Mouse (Mus musculus): ENCODE results near the gene Fbxl2. TPM values are rescaled to one million over a fixed set of nuclear protein-coding genes. Genes with fewer than 3 reads are reported as not detected.

The Fbxl2 gene
- polyA plus RNA-seq (2017; shearing (Covaris generic)) = 3.9 TPM

GRCm38 (mm10) chr9:114046028-114046427 is at the start of gene Fbxl2:
Gene Fbxl2 (minus strand): TSS chr9:114046191.

GRCm38 (mm10) chr9:114057090-114057796 is 11.3 kb upstream of the Fbxl2 start, which contains the start of gene Susd5:
Gene Susd5 (plus strand): TSS chr9:114057140.

DNA sequence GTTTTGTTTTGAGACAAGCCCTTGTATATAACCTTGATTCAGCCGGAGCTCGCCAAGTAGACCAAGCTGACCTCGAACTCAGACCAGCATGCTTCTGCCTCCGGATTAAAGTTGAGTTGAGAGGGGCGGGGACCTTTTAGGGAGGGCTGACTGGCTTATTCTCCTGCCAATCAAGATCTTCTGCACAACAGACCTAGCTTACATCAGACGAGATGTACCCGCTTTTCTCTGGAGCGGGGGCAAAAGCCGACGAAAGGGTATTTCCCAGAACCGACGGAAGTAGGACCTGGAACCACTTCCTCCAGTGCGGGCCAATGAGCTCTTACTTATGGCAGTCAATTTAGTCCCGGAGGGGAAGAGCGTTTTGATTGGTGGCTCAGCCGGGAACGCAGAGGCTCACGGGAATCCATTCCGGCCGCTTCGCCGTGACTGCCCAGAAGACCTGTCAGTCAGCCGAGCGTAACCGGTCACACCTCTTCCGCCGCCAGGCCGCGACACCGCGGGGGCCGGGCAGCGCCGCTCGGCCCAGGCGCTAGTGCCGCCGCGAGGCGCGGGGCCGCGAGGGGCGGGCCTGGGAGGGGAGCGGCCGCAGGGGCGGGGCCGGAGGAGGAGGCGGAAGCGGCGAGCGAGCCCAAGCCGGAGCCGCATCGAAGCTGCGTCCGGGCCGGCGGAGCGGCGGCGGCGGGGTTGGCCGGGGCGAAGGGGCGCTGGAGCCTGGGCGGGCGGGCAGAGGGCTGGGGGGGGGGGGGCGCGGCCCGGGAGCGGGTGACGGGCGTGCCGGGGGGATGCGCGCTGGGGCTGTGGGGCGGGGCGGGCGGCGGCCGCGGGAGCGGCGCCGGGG is 115.2 kb downstream of the Fbxl2 start, which contains the start of gene Ubp1:
Gene Ubp1 (plus strand): TSS at position 401 of the 841 bp plus-strand sequence.

Other genes with a start within 250 kb of the Fbxl2 start
- 79.3 TPM for gene Ubp1, start 115.3 kb downstream of the Fbxl2 start, polyA plus RNA-seq (2017; shearing (Covaris generic))
- not detected for gene Susd5, start 10.9 kb upstream of the Fbxl2 start, polyA plus RNA-seq (2017; shearing (Covaris generic))

All from effector memory CD4-positive, alpha-beta T cell, adult 7 months (primary cell).